Mouse (Mus musculus) ES-E14 (cell line): ENCODE data around the gene Mrpl48. TPM values are rescaled to one million over a fixed set of nuclear protein-coding genes. Genes with fewer than 3 reads are reported as not detected.

Source experiments
- DNase-seq: peaks from one replicate; pipeline ENCODE4 v3.0.0-alpha.2; 2013; ENCODE audit warnings: low read depth, low spot score
- H3K27ac ChIP-seq: 2 replicates; pipeline ENCODE4 v1.5.1; 2012; ENCODE audit warnings: low read depth, mild to moderate bottlenecking, low read length, moderate library complexity, mixed read lengths; ENCODE audit not compliant: poor library complexity, insufficient read depth, severe bottlenecking
- H3K36me3 ChIP-seq: 2 replicates; pipeline ENCODE4 v1.6.1; 2012; ENCODE audit warnings: mild to moderate bottlenecking, low read length, moderate library complexity, mixed read lengths; ENCODE audit not compliant: control insufficient read depth, poor library complexity, insufficient read depth, severe bottlenecking
- H3K4me1 ChIP-seq, 2 experiments: fragments of 150-350 bp in 1 of 2; sonication (generic) in 1 of 2; 2 replicates each; pipeline ENCODE4 v1.6.1; 2012; ENCODE audit warnings: low read length in 2 of 2, mild to moderate bottlenecking in 1 of 2, mixed read lengths in 1 of 2; ENCODE audit not compliant: control insufficient read depth in 2 of 2, insufficient read depth in 2 of 2, poor library complexity in 1 of 2
- H3K4me3 ChIP-seq, 2 experiments: fragments of 150-350 bp in 1 of 2; sonication (generic) in 1 of 2; 2 replicates each; pipeline ENCODE4 v1.5.1; 2012; ENCODE audit warnings: low read length in 2 of 2, low read depth in 1 of 2, mild to moderate bottlenecking in 1 of 2, mixed read lengths in 1 of 2; ENCODE audit not compliant: insufficient read depth in 1 of 2, poor library complexity in 1 of 2, severe bottlenecking in 1 of 2
- H3K9ac ChIP-seq: 2 replicates; pipeline ENCODE4 v1.6.1; 2012; ENCODE audit warnings: low read depth, mild to moderate bottlenecking, low read length, mixed read lengths; ENCODE audit not compliant: poor library complexity, insufficient read depth, severe bottlenecking
- H3K9me3 ChIP-seq: fragments of 150-350 bp; sonication (generic); 2 replicates; pipeline ENCODE4 v1.6.1; 2012; ENCODE audit warnings: low read depth, mild to moderate bottlenecking, low read length; ENCODE audit not compliant: control insufficient read depth, insufficient read depth
- CHD2 ChIP-seq: IDR thresholded peaks from 2 replicates; pipeline ENCODE4 v1.6.1; 2014; ENCODE audit warnings: mild to moderate bottlenecking, low read depth, low read length, inconsistent platforms
- HCFC1 ChIP-seq: IDR thresholded peaks from 2 replicates; pipeline ENCODE4 v1.6.1; 2012; ENCODE audit warnings: low read length, inconsistent platforms, borderline replicate concordance; ENCODE audit not compliant: insufficient read depth
- MAFK ChIP-seq: IDR thresholded peaks from 2 replicates; pipeline ENCODE4 v1.6.1; 2014; ENCODE audit warnings: mild to moderate bottlenecking, low read depth, low read length, inconsistent platforms; ENCODE audit not compliant: insufficient read depth
- ZC3H11A ChIP-seq: IDR thresholded peaks from 2 replicates; pipeline ENCODE4 v1.6.1; 2012; ENCODE audit warnings: low read depth, mild to moderate bottlenecking, inconsistent platforms, low read length, borderline replicate concordance
- ZNF384 ChIP-seq: IDR thresholded peaks from 2 replicates; pipeline ENCODE4 v1.6.1; 2012; ENCODE audit warnings: low read depth, low read length, inconsistent platforms
- in situ Hi-C, 2 experiments: fragments of 600-800 bp; cut with MboI; formaldehyde crosslinking; loops; one replicate each; pipeline ENCODE4 v1.15.1; 2025; ENCODE audit warnings: low sequenced_read_pairs in 2 of 2, inconsistent platforms in 1 of 2; ENCODE audit not compliant: unreplicated experiment in 2 of 2
- total RNA-seq: library from RNA; depleted of rRNA; stranded (reverse); fragments of 300-350 nt; gene quantifications from 2 replicates; pipeline ENCODE4 v1.2.3, GENCODE M21; 2012

The Mrpl48 gene
- total RNA-seq, 1 experiment: 30.9 TPM

DNA sequence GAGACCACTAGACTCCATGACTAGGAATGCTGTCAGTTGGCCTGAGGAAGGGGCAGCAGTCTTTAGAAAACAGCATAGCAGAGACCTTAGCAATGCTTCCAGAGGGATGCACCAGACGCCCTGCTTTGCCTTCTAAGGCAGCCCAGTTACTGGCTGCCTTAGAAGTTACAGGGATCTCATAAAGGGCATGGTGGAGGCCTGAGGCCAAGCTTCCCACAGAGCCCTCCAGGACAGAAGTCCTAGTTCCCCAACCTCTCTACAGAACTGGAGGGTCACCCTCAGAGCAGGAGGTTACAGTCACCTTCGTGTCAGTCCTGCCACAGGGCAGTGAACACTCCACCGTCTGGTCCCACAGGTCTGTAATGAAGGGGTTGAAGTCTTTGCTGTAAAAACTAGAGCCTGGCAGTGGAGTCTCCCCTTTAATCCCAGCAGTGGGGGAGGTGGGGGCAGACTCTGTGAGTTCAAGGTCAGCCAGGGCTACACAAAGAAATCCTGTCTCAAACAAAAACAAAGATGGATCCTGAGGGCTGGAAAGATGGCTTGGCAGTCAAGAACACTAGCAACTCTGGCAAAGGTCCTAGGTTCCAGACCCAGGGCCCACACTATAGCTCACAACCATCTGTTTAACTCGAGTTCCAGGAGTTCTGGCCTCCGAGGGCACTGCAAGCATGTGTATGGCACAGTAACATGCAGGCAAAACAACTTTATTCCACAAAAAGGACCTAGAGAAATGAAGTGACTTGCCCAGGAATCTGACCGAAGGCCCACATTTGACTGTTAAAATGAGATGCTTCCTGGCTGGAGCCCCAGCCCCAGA is 106.9 kb downstream of the Mrpl48 start:
- Histone ChIP-seq H3K4me1 (peaks cover 6 to 49% of the 10 kb centered on the region in 2 experiments; a peak in 3 of 4 replicates), H3K27ac (peak overlapping the region; percentile 86), H3K9me3 (no peaks in the 10 kb centered on the region), H3K36me3 (peaks cover 38% of the 10 kb centered on the region), H3K4me3 (no peak overlapping the region), H3K9ac (peak overlapping the region; percentile 34; the same call in 1 of the 2 replicates)
- TF ChIP-seq ZC3H11A (no peak), ZNF384 (no peak), HCFC1 (no peak), MAFK (no peak), CHD2 (no peak)
- in situ Hi-C loops: no loop called here
- no peak for DNase-seq

DNA sequence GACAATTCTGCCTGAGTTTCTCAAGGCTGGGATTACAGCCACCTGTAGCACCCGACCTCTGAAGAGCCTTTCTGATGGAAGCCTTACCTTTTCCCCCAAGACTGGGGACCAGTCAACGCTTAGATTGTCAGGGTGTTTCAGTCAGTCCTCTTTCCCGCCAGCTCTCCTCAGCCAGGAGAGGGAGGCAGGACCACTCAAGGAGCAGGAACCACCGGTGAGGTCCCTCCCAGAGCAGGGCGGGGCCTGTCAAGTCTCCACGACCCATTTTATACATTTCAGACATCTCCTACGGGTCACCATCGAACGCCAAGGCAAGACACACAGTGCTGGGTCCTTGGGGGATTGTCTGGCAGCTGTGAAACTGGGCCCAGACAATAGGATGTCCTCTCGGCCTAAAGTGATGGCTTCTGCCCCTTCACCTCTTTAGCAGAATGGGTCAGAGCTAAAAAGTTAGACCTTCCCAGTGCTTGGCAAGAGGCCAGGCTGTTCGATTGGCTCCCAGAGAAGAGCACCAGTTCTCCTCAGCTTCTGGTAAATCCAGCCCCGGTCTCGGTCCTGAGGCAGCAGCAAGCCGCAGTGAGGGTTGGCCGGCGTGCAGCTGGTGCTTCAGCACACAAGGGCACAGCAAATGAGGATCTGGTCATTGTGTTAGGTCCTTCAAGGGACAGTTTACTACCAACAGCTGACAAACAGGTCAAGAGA is 107.7 kb downstream of the Mrpl48 start:
- no peak for DNase-seq
- TF ChIP-seq HCFC1 (no peak), ZNF384 (no peak), ZC3H11A (no peak)
- in situ Hi-C loops: no loop called here
- H3K9ac ChIP-seq: peak overlapping the region; percentile 14; the same call in 1 of the 2 replicates
- peak overlapping the region; percentile 86 for H3K27ac ChIP-seq
- H3K9me3 ChIP-seq: no peaks in the 10 kb centered on the region
- H3K4me1 ChIP-seq: peaks cover 6 to 51% of the 10 kb centered on the region in 2 experiments; a peak in 3 of 4 replicates
- H3K4me3 ChIP-seq: no peak overlapping the region
- peaks cover 43% of the 10 kb centered on the region for H3K36me3 ChIP-seq

DNA sequence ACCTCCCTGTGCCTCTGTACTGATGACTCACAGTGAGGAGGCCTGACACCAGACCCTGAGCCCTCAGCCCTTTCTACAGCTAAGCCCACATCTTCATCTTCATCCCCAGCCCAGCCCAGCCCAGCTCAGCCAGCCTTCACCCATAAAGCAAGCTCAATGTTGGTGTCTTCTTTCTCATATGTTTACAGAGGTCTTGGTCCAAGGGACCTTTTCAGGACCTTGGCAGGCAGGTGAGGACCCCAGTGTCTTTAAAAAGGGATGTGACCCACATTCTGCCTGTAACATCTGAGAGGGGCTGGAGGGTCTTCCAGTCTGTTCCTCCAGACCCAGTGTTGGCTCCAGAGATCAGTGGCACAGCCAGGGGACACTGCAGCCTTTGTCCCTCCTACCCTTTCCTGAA is 108.6 kb downstream of the Mrpl48 start:
- H3K36me3 ChIP-seq: peaks cover 51% of the 10 kb centered on the region
- in situ Hi-C loops: no loop called here
- H3K4me3 ChIP-seq: no peak overlapping the region
- no peaks in the 10 kb centered on the region for H3K9me3 ChIP-seq
- no peak for DNase-seq
- peak overlapping the region; percentile 19; the same call in 1 of the 2 replicates for H3K27ac ChIP-seq
- no peak for TF ChIP-seq MAFK
- no peak for TF ChIP-seq ZC3H11A
- TF ChIP-seq CHD2: no peak
- no peak for TF ChIP-seq ZNF384
- TF ChIP-seq HCFC1: no peak
- H3K9ac ChIP-seq: no peak overlapping the region
- peaks cover 6 to 50% of the 10 kb centered on the region in 2 experiments; a peak in 3 of 4 replicates for H3K4me1 ChIP-seq

DNA sequence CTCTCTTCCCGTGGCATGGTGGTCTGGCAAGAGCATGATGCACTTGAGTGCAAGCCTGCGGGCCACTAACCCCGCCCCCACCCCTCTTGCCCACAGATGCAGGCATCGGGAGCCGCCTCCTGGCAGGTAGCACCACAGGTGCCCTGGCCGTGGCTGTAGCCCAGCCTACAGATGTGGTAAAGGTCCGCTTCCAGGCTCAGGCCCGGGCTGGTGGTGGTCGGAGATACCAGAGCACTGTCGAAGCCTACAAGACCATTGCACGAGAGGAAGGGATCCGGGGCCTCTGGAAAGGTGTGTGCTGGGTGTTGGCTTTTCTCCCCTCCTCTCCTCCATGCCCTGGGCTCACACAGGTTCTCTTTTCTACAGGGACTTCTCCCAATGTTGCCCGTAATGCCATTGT is 110.1 kb downstream of the Mrpl48 start:
- peak overlapping the region; percentile 3; the same call in 1 of the 2 replicates for H3K9ac ChIP-seq
- peaks cover 6 to 44% of the 10 kb centered on the region in 2 experiments; a peak in 3 of 4 replicates for H3K4me1 ChIP-seq
- no peak for DNase-seq
- no peak for TF ChIP-seq CHD2
- no peak for TF ChIP-seq ZNF384
- TF ChIP-seq HCFC1: no peak
- TF ChIP-seq MAFK: no peak
- H3K36me3 ChIP-seq: peaks cover 55% of the 10 kb centered on the region
- in situ Hi-C loops: no loop called here
- no peak overlapping the region for H3K27ac ChIP-seq
- no peak overlapping the region for H3K4me3 ChIP-seq
- no peaks in the 10 kb centered on the region for H3K9me3 ChIP-seq
